Mouse (Mus musculus): ENCODE measurements at regions not wholly inside any gene's neighbourhood (a gene's known extent, or its start where the extent isn't known, plus 50 kb on each side); places are given as distances from the start of the nearest gene placed in this dataset.

GRCm38 (mm10) chr17:78141136-78141535 is 58.9 kb upstream of the Crim1 start:
- Histone ChIP-seq H3K4me3 (no peak overlapping the region), H3K27me3 (ENCODE audit: control insufficient read depth, insufficient read depth, low read length) (no peaks in the 10 kb centered on the region), H3K36me3 (ENCODE audit: control insufficient read depth, insufficient read depth, low read length) (no peaks in the 10 kb centered on the region), H3K27ac (no peak overlapping the region), H3K9ac (ENCODE audit: low read depth, low read length) (no peak overlapping the region), H3K79me2 (replicated peaks; ENCODE audit: control insufficient read depth, insufficient read depth, low read length) (no peaks in the 10 kb centered on the region), H3K4me1 (ENCODE audit: control insufficient read depth, insufficient read depth, low read length) (no peaks in the 10 kb centered on the region)
- TF ChIP-seq EP300 (IDR thresholded peaks at IDR 0.05; ENCODE audit: insufficient read depth, low read depth, low read length) (no peak), CTCF (IDR thresholded peaks at IDR 0.05) (no peak), POLR2A (IDR thresholded peaks at IDR 0.05; ENCODE audit: insufficient read depth, low read depth, low read length) (no peak)
- 84% methylated on average over 3 of the region's 3 CpGs for WGBS
- no peak for DNase-seq
- intact Hi-C loops (cut with DNase I), result no loop called here

- 62% methylated on average over 7 of the region's 7 CpGs for WGBS
- H3K36me3 ChIP-seq (ENCODE audit: control insufficient read depth, insufficient read depth, low read length), result no peaks in the 10 kb centered on the region
- H3K79me2 ChIP-seq (replicated peaks; ENCODE audit: control insufficient read depth, insufficient read depth, low read length), result no peaks in the 10 kb centered on the region
- no peak overlapping the region for H3K4me3 ChIP-seq
- no peaks in the 10 kb centered on the region for H3K4me1 ChIP-seq (ENCODE audit: control insufficient read depth, insufficient read depth, low read length)
- TF ChIP-seq POLR2A (IDR thresholded peaks at IDR 0.05; ENCODE audit: insufficient read depth, low read depth, low read length), result no peak
- intact Hi-C loops (cut with DNase I), result no loop called here
- H3K9ac ChIP-seq (ENCODE audit: low read depth, low read length), result no peak overlapping the region
- no peaks in the 10 kb centered on the region for H3K27me3 ChIP-seq (ENCODE audit: control insufficient read depth, insufficient read depth, low read length)
- no peak overlapping the region for H3K27ac ChIP-seq
- DNase-seq, result no peak
Observed at GRCm38 (mm10) chr17:78142431-78142830, 57.6 kb upstream of the Crim1 start.

- intact Hi-C loops (cut with DNase I), result no loop called here
- TF ChIP-seq EP300 (IDR thresholded peaks at IDR 0.05; ENCODE audit: insufficient read depth, low read depth, low read length) (no peak), CTCF (IDR thresholded peaks at IDR 0.05) (no peak), POLR2A (IDR thresholded peaks at IDR 0.05; ENCODE audit: insufficient read depth, low read depth, low read length) (no peak)
- WGBS, result 50% methylated on average over 4 of the region's 4 CpGs
Observed at GRCm38 (mm10) chr17:78145335-78145734, 54.7 kb upstream of the Crim1 start.

More at GRCm38 (mm10) chr17:78145335-78145734, 54.7 kb upstream of the Crim1 start:
- H3K36me3 ChIP-seq (ENCODE audit: control insufficient read depth, insufficient read depth, low read length), result no peaks in the 10 kb centered on the region
- H3K4me3 ChIP-seq, result no peak overlapping the region
- H3K27ac ChIP-seq, result no peak overlapping the region
- no peaks in the 10 kb centered on the region for H3K79me2 ChIP-seq (replicated peaks; ENCODE audit: control insufficient read depth, insufficient read depth, low read length)
- no peaks in the 10 kb centered on the region for H3K4me1 ChIP-seq (ENCODE audit: control insufficient read depth, insufficient read depth, low read length)
- no peak for DNase-seq
- no peaks in the 10 kb centered on the region for H3K27me3 ChIP-seq (ENCODE audit: control insufficient read depth, insufficient read depth, low read length)
- H3K9ac ChIP-seq (ENCODE audit: low read depth, low read length), result no peak overlapping the region
